Mouse (Mus musculus) cortical plate, adult 2 months (tissue): ENCODE results near the gene Cort. TPM values are rescaled to one million over a fixed set of nuclear protein-coding genes. Genes with fewer than 3 reads are reported as not detected.

Experiments used
- H3K27ac ChIP-seq: fragments of 200-500 bp; 2 replicates; pipeline ENCODE4 v1.5.1; 2012; ENCODE audit warnings: low read length, control low read depth, inconsistent platforms; ENCODE audit not compliant: insufficient read depth
- H3K4me1 ChIP-seq: fragments of 200-500 bp; 2 replicates; pipeline ENCODE4 v1.6.1; 2011; ENCODE audit warnings: low read length; ENCODE audit not compliant: control insufficient read depth, insufficient read depth
- H3K4me3 ChIP-seq: fragments of 200-500 bp; 2 replicates; pipeline ENCODE4 v1.5.1; 2011; ENCODE audit warnings: mild to moderate bottlenecking, low read length, control low read depth; ENCODE audit not compliant: insufficient read depth
- CTCF ChIP-seq: fragments of 200-500 bp; IDR thresholded peaks from 2 replicates; pipeline ENCODE4 v1.5.1; 2011; ENCODE audit warnings: mild to moderate bottlenecking, control low read depth, low read length; ENCODE audit not compliant: insufficient read depth; ENCODE audit errors: extremely low read depth
- POLR2A ChIP-seq: fragments of 200-500 bp; IDR thresholded peaks from 2 replicates; pipeline ENCODE4 v1.6.1; 2011; ENCODE audit warnings: mild to moderate bottlenecking, low read length, control low read depth; ENCODE audit not compliant: insufficient read depth; ENCODE audit errors: extremely low read depth
- polyA plus RNA-seq: library from polyadenylated mRNA; depleted of rRNA; stranded (reverse); fragments of >200 nt; gene quantifications from 2 replicates; pipeline ENCODE4 v1.2.3, GENCODE M21; 2012

Cort gene
- polyA plus RNA-seq, 1 experiment, result 10.2 TPM

DNA sequence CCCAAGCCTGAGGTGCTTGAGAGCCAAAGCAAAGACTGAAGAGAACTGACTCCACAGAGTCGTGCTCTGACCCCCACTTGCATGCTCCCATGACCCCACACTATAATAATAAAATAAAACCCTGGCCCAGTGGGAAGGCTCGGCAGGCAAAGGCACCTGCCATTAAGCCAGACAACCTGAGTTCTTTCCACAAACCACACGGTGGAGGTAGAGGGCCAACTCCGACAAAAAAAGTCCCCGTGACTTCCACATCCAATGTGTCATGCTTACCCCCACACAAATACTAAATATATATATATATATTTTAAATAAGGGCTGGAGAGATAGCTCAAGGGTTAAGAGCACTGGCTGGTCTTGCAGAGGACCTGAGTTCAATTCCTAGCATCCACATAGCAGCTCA lies 37.6 kb upstream of the Cort start:
- Histone ChIP-seq H3K27ac (no peak overlapping the region), H3K4me3 (no peak overlapping the region), H3K4me1 (no peaks in the 10 kb centered on the region)
- TF ChIP-seq CTCF, result no peak

GRCm38 (mm10) chr4:149163196-149163595 lies 36.6 kb upstream of the Cort start:
- TF ChIP-seq CTCF (no peak), POLR2A (no peak)
- no peak overlapping the region for H3K4me3 ChIP-seq
- H3K4me1 ChIP-seq, result no peaks in the 10 kb centered on the region
- no peak overlapping the region for H3K27ac ChIP-seq

GRCm38 (mm10) chr4:149161166-149161565 lies 34.6 kb upstream of the Cort start:
- H3K4me3 ChIP-seq, result no peak overlapping the region
- H3K4me1 ChIP-seq, result no peaks in the 10 kb centered on the region
- TF ChIP-seq POLR2A (no peak), CTCF (no peak)
- H3K27ac ChIP-seq, result no peak overlapping the region

- Histone ChIP-seq H3K4me3 (no peak overlapping the region), H3K4me1 (no peaks in the 10 kb centered on the region), H3K27ac (no peak overlapping the region)
- TF ChIP-seq POLR2A (no peak), CTCF (no peak)
These were observed 33.3 kb upstream of the Cort start for GRCm38 (mm10) chr4:149159891-149160290.

DNA sequence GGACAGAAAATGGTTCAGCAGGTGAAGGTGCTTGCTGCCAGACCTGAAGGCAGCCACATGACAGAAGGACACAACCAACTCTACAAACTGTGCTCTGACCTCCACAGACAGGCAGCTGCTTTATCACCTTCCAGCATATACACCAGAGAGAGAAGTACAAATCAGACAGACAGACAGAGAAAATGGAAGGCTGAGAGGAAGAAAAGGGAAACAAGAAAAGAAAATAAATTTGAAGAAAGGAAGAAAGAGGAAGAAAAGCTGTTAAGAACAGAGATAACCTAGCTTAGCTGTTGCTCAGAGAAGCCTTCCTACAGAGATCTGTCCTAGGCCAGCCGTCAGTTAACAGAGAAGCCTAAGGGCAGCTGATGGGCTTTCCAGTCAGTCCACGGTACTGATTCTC lies 32.6 kb upstream of the Cort start:
- no peak overlapping the region for H3K4me3 ChIP-seq
- no peaks in the 10 kb centered on the region for H3K4me1 ChIP-seq
- TF ChIP-seq CTCF (no peak), POLR2A (no peak)
- no peak overlapping the region for H3K27ac ChIP-seq

- Histone ChIP-seq H3K4me1 (no peaks in the 10 kb centered on the region), H3K4me3 (no peak overlapping the region)
- TF ChIP-seq POLR2A (no peak), CTCF (no peak)
These were observed 30.9 kb upstream of the Cort start for GRCm38 (mm10) chr4:149157415-149157973.

GRCm38 (mm10) chr4:149155711-149156110 lies 29.1 kb upstream of the Cort start:
- Histone ChIP-seq H3K27ac (no peak overlapping the region), H3K4me1 (no peaks in the 10 kb centered on the region), H3K4me3 (no peak overlapping the region)
- no peak for TF ChIP-seq POLR2A
- TF ChIP-seq CTCF, result no peak

More at GRCm38 (mm10) chr4:149157415-149157973, 30.9 kb upstream of the Cort start:
- no peak overlapping the region for H3K27ac ChIP-seq

DNA sequence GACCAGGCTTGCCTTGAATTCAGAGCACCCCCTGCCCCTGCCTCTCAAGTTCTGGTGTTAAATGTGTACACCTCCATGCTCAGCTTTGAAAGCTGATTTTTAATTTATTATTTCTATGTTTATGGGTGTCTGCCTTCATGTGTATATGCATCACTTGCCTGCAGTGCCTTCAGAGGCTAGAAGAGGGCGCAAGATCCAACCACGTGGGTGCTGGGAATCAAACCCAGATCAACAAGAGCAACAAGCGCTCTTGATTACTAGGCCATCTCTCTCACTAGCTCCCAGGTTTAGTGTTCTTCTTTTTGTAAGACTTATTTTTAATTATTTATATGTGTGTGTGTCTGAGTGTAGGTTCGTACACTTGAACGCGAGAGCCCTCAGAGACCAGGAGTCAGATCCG lies 28.3 kb upstream of the Cort start:
- no peaks in the 10 kb centered on the region for H3K4me1 ChIP-seq
- TF ChIP-seq POLR2A, result no peak
- TF ChIP-seq CTCF, result no peak
- no peak overlapping the region for H3K27ac ChIP-seq

DNA sequence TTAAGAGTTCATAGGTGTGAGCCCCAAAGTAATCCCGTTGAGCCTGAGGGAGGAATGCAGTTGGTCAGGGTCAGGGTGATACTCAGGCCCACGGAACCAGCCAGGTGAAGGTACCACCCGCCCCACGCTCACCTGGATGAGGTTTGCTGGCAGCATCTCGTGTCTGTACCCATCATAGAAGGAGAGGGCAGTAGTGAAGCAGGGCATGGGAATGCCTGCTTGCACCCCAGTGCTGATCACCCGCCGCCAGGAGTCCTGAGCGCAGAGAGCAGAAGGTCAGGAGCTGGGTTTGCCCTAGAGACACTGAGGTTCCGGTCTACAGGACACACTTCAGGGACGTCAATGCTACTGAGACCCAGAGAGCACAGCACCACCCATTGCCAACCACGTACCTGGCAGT lies 24.2 kb upstream of the Cort start:
- Histone ChIP-seq H3K4me1 (no peaks in the 10 kb centered on the region), H3K27ac (no peak overlapping the region), H3K4me3 (no peak overlapping the region)
- TF ChIP-seq POLR2A, result no peak
- no peak for TF ChIP-seq CTCF

More for the DNA sequence above, 28.3 kb upstream of the Cort start:
- H3K4me3 ChIP-seq, result no peak overlapping the region

DNA sequence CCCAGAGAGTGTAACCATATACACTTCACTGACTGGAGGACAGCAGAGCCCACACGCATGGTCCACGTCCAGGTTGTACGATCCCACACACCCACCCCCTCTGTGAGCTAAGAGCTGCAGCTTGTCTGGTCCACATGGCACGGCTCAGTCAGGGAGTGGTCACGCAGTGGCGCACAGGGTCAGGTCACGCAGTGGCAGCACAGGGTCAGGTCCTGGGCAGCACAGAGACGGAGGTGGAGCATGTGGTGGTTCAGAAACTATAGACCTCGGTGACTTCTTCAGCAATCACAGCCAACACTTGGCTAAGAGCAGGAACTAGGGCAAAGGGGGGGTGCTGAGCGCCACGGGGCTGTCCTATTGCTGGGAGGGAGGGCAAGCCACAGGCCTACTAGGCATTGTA lies 23.7 kb upstream of the Cort start:
- H3K4me3 ChIP-seq, result no peak overlapping the region

More for the DNA sequence above, 23.7 kb upstream of the Cort start:
- H3K27ac ChIP-seq, result no peak overlapping the region
- TF ChIP-seq POLR2A (no peak), CTCF (no peak)
- no peaks in the 10 kb centered on the region for H3K4me1 ChIP-seq
